Mouse (Mus musculus) stomach, embryonic 15.5 days (tissue): ENCODE measurements at regions not wholly inside any gene's neighbourhood (a gene's known extent, or its start where the extent isn't known, plus 50 kb on each side); places are given as distances from the start of the nearest gene placed in this dataset.

Source experiments
- ATAC-seq: fragments of 200-750 bp; cut with Nextera tagmentation; 2 replicates; pipeline ENCODE4 v1.8.0; 2017; ENCODE audit warnings: low read depth, moderate number of reproducible peaks, moderate TSS enrichment; ENCODE audit not compliant: insufficient read depth, low FRiP score
- H3K27ac ChIP-seq: fragments of 300-500 bp; sonication (generic); 2 replicates; pipeline ENCODE4 v1.5.1; 2015; ENCODE audit warnings: mild to moderate bottlenecking, inconsistent platforms
- H3K27me3 ChIP-seq: fragments of 300-500 bp; sonication (generic); replicated peaks from 2 replicates; pipeline ENCODE4 v1.6.1; 2015; ENCODE audit warnings: inconsistent platforms
- H3K36me3 ChIP-seq: fragments of 300-500 bp; sonication (generic); 2 replicates; pipeline ENCODE4 v1.6.1; 2015; ENCODE audit warnings: inconsistent platforms
- H3K4me1 ChIP-seq: fragments of 300-500 bp; sonication (generic); 2 replicates; pipeline ENCODE4 v1.6.1; 2015; ENCODE audit warnings: inconsistent platforms
- H3K4me2 ChIP-seq: fragments of 300-500 bp; sonication (generic); 2 replicates; pipeline ENCODE4 v1.6.1; 2015; ENCODE audit warnings: mild to moderate bottlenecking, inconsistent platforms
- H3K4me3 ChIP-seq: fragments of 300-500 bp; sonication (generic); replicated peaks from 2 replicates; pipeline ENCODE4 v1.5.1; 2015; ENCODE audit warnings: inconsistent platforms
- H3K9ac ChIP-seq: fragments of 300-500 bp; sonication (generic); 2 replicates; pipeline ENCODE4 v1.6.1; 2015; ENCODE audit warnings: inconsistent platforms
- H3K9me3 ChIP-seq: fragments of 300-500 bp; sonication (generic); 2 replicates; pipeline ENCODE4 v1.6.1; 2016; ENCODE audit warnings: inconsistent platforms
- WGBS: fragments of 180-500 bp; shearing (Covaris S2); methylation state at CpG from one replicate; pipeline ENCODE4 v1.1.7; 2015; 5-methylcytosine and 5-hydroxymethylcytosine counted together

DNA sequence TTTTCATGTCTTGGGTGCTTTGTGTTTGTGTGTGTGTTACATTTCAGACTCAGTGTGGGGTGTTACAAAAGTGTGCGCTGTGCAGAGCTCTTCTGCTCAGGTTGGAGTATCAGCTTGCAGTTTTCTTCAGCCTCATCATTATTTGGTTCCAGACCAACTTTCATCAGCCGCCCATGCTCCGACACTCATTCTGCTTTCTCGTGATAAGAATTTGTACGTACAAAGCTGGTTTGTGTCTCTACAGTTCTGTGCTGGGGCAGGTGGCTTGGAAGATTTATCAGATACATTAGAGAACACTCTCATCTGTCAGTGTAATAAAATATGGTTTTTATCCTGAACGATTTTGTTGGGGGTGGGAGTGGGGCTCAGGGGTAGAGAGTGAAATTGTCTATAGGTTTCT is 332.8 kb upstream of the Tnp1 start:
- Histone ChIP-seq H3K9ac (no peak overlapping the region), H3K4me3 (no peak overlapping the region), H3K27me3 (no peaks in the 10 kb centered on the region), H3K36me3 (no peaks in the 10 kb centered on the region), H3K4me1 (no peaks in the 10 kb centered on the region), H3K4me2 (no peak overlapping the region), H3K27ac (no peak overlapping the region), H3K9me3 (no peaks in the 10 kb centered on the region)
- WGBS: 48% methylated on average over 6 of the region's 6 CpGs
- ATAC-seq: no peak

DNA sequence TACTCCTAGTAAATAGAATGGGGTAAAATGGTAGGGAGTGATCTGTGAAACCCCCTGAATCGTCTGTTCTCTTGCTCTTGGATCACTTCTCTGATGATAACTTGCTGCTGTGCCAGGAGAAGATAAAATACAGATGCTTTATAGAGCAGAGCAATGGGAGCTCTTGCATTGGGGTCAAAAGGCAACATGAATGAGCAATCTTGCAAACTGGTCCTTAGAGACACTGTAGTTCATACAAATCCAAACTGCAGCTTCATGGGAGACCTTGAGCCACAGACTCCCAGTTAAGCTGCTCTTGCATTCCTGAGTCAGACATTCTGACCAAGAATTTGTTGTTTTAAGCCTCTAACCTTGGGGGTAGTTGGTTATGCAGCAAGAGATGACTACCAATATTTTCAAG is 328.9 kb upstream of the Tnp1 start:
- Histone ChIP-seq H3K27me3 (no peaks in the 10 kb centered on the region), H3K4me2 (no peak overlapping the region), H3K9ac (no peak overlapping the region), H3K36me3 (no peaks in the 10 kb centered on the region), H3K27ac (peak overlapping the region; percentile 44; the same call in 1 of the 2 replicates), H3K4me1 (no peaks in the 10 kb centered on the region), H3K9me3 (no peaks in the 10 kb centered on the region), H3K4me3 (no peak overlapping the region)
- WGBS: 29% methylated on average over 1 of the region's 1 CpGs
- no peak; the same call in 1 of the 2 replicates for ATAC-seq

DNA sequence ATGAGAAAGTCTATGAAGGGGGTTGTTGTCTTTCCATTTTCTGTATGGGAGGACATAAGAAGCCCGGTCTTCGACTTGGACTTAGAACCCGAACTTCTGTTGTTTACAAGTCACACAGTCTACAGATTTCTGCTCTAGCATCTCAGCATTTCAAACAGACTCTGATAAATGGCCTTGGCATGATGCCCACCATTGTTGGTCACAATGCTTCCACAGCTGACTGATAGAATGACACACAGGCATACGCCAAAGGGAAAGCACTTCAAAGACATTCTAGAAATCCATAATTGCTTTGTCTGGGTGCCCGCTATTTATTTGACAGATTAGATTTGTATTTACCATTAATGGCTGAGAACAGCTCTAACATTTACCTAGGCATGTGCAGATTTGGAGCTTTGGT is 326.2 kb upstream of the Tnp1 start:
- no peaks in the 10 kb centered on the region for H3K27me3 ChIP-seq
- ATAC-seq: no peak
- no peaks in the 10 kb centered on the region for H3K4me1 ChIP-seq
- no peak overlapping the region for H3K4me2 ChIP-seq
- no peak overlapping the region for H3K27ac ChIP-seq
- no peaks in the 10 kb centered on the region for H3K9me3 ChIP-seq
- H3K4me3 ChIP-seq: no peak overlapping the region
- no peaks in the 10 kb centered on the region for H3K36me3 ChIP-seq
- H3K9ac ChIP-seq: no peak overlapping the region
- WGBS: 47% methylated on average over 5 of the region's 5 CpGs

DNA sequence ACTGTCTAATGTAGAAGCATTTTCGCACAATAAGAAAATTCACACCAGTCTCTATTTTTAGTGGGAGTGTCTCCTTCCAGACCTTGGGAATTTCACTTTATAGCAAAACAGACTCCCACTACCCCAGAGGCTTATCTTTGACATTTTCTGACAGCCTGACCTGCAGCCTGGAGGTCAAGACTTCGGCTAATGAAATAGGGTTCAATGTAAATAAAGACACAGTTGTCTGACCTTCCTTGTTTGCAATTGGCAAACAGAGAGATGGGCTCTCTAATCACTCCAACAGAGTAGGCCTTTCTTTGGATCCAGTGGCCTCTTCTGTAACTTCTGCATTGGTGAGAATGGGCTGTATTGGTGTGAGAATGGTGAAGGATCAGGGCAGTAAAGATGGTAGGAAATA is 321.7 kb upstream of the Tnp1 start:
- H3K4me1 ChIP-seq: no peaks in the 10 kb centered on the region
- H3K27me3 ChIP-seq: no peaks in the 10 kb centered on the region
- no peak overlapping the region for H3K4me2 ChIP-seq
- no peaks in the 10 kb centered on the region for H3K36me3 ChIP-seq
- H3K9ac ChIP-seq: no peak overlapping the region
- H3K27ac ChIP-seq: no peak overlapping the region
- 40% methylated on average over 2 of the region's 2 CpGs for WGBS
- no peaks in the 10 kb centered on the region for H3K9me3 ChIP-seq
- no peak for ATAC-seq
- no peak overlapping the region for H3K4me3 ChIP-seq

DNA sequence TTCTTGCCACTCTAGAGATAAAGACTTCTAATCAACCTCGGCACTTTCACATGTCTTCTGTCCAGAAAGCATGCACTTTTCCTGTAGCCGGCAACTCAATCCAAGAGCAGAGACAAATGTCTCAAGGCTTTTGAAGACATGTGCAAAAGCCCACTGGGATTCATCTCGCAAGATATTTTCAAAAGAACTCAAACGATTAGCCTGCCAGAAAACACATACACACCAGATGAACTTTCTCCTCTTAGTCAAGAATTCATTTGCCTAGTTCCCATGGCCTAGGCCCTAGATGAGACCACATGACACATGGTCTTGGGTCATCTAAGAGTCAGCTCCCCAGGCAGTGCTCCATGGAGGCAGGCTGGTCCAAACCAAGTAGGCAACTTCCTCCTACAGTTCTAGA is 293.8 kb upstream of the Tnp1 start:
- Histone ChIP-seq H3K4me1 (peaks cover 11% of the 10 kb centered on the region; the same call in 1 of the 2 replicates), H3K9ac (no peak overlapping the region), H3K27me3 (no peaks in the 10 kb centered on the region), H3K36me3 (no peaks in the 10 kb centered on the region), H3K4me2 (no peak overlapping the region), H3K4me3 (no peak overlapping the region), H3K9me3 (no peaks in the 10 kb centered on the region), H3K27ac (no peak overlapping the region)
- WGBS: 76% methylated on average over 4 of the region's 4 CpGs
- no peak for ATAC-seq

DNA sequence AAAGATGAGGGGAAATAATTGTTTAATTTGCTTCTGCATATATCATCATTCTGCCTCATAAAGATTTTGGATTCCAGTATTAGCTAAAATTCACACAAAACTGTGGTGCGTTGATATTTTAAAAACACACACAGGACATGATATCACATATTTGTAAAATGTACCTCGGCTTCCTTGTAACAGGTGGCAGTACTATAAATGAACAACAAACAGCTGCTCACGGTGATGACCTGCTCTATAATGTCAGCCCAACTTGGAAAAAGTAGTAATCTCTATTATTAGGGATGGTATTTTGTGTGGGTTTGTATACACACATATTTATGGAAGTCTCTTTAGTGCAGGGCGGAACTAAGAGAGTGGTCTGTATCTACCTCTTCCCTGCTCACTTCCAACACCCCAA is 292.7 kb upstream of the Tnp1 start:
- whole genome bisulfite sequencing: 83% methylated on average over 4 of the region's 4 CpGs
- no peak for ATAC-seq
- no peak overlapping the region for H3K27ac ChIP-seq
- no peak overlapping the region for H3K9ac ChIP-seq
- H3K36me3 ChIP-seq: no peaks in the 10 kb centered on the region
- peaks cover 11% of the 10 kb centered on the region; the same call in 1 of the 2 replicates for H3K4me1 ChIP-seq
- no peaks in the 10 kb centered on the region for H3K9me3 ChIP-seq
- no peak overlapping the region for H3K4me3 ChIP-seq
- H3K4me2 ChIP-seq: no peak overlapping the region
- H3K27me3 ChIP-seq: no peaks in the 10 kb centered on the region

DNA sequence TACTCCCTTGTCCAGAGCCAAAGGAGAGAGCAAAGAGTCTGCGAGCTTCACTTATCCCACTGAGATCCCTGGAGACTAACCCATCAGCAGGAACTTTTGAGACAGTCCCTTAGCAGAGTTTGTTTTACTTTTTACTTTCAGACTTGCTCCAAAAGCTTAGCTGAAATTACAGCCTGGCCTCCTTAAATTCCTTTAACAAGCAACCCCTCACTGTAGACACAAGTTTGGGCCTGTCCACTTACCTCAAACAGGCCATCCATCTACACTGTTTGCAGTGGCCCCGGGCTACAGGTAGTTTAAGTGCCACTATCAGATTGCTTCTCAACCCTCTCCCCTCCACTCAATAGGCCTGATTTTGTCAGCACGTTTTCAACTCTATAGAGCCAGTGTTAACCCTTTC is 291.5 kb upstream of the Tnp1 start:
- Histone ChIP-seq H3K4me1 (peaks cover 11% of the 10 kb centered on the region; the same call in 1 of the 2 replicates), H3K27ac (peak overlapping the region; percentile 31; the same call in 1 of the 2 replicates), H3K9me3 (no peaks in the 10 kb centered on the region), H3K9ac (no peak overlapping the region), H3K36me3 (no peaks in the 10 kb centered on the region), H3K27me3 (no peaks in the 10 kb centered on the region), H3K4me2 (no peak overlapping the region), H3K4me3 (no peak overlapping the region)
- peak; percentile 65 for ATAC-seq
- 14% methylated on average over 3 of the region's 3 CpGs for WGBS

DNA sequence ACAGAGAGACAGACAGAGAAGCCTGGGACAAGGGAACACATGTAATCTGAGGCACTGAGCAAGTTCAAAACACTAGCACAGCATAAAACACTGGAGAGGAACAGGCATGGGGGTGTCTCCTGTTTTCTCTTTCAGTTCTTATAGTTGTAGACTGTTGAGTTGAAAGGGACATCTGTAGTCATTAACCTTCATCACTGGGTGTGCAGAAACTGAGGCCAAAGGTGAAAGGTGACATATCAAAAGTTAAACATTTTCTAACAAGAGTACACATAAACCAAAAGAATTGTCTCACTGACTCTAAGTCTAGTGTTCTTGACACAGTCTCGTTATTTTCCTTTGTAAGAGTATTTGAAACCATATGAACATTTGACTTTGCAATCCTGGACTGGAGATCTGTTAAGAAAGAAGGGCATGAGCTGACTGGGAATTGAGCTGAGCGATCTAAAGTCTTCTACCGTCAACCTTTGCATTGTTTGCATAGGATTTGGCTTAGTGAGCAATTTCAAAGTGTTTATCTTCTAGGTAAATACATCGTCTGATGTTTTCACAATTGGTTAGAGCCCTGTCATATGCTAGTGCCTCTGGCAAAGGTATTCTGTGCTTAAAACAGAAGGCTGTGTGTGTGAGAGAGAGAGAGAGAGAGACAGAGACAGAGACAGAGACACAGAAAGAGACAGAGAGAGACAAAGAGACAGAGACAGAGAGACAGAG is 284.4 kb upstream of the Tnp1 start:
- WGBS: 36% methylated on average over 4 of the region's 4 CpGs
- Histone ChIP-seq H3K27ac (no peak overlapping the region), H3K9ac (no peak overlapping the region), H3K4me2 (no peak overlapping the region), H3K36me3 (no peaks in the 10 kb centered on the region), H3K9me3 (no peaks in the 10 kb centered on the region), H3K4me3 (no peak overlapping the region), H3K4me1 (peaks cover 7% of the 10 kb centered on the region; the same call in 1 of the 2 replicates), H3K27me3 (no peaks in the 10 kb centered on the region)
- ATAC-seq: no peak

DNA sequence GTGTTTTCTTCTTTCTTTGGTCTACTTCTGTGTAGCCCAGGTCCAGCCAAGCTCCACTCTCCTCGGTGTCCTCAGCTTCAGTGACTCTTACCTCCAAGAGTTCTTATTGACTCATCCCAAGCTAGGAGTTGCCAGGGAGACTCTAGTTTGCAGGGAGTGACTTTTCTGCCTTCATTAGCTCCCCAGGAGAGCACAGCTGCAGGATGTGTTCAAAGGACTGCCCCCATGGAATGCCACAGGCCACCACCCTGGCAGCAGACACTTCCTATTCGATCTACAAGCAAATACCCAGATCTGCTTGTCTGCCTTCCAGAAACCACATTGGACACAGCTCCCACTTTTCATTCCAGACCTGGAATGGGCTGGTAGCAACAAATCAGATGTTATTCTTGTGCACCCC is 269.6 kb upstream of the Tnp1 start:
- ATAC-seq: no peak

DNA sequence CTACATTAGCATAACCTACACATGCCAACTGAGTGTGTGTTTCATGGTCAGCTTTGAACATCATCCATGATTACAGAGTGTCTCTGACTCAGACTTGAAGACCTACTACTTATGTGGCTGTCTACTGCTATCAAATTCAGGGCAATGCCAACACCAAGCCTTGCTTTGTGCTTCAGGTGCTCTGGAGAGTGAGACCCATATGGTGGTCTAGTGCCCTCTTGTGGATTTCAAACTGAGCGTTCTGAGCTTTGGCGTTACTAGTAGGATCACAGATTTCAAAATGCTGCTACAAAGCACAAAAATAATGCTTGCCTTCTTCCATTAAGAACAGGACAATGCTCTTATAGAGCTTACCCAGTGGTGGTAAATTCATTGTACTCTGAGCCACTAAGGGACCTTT is 258.8 kb upstream of the Tnp1 start:
- WGBS: 45% methylated on average over 2 of the region's 2 CpGs
- Histone ChIP-seq H3K4me3 (no peak overlapping the region), H3K27me3 (no peaks in the 10 kb centered on the region), H3K4me2 (no peak overlapping the region), H3K4me1 (no peaks in the 10 kb centered on the region), H3K36me3 (no peaks in the 10 kb centered on the region), H3K27ac (no peak overlapping the region), H3K9ac (no peak overlapping the region), H3K9me3 (no peaks in the 10 kb centered on the region)
- no peak for ATAC-seq

More for the DNA sequence above, 269.6 kb upstream of the Tnp1 start:
- Histone ChIP-seq H3K36me3 (no peaks in the 10 kb centered on the region), H3K9ac (no peak overlapping the region), H3K27ac (no peak overlapping the region), H3K9me3 (no peaks in the 10 kb centered on the region), H3K4me1 (no peaks in the 10 kb centered on the region), H3K27me3 (no peaks in the 10 kb centered on the region), H3K4me2 (no peak overlapping the region), H3K4me3 (no peak overlapping the region)
- 80% methylated on average over 2 of the region's 2 CpGs for WGBS

DNA sequence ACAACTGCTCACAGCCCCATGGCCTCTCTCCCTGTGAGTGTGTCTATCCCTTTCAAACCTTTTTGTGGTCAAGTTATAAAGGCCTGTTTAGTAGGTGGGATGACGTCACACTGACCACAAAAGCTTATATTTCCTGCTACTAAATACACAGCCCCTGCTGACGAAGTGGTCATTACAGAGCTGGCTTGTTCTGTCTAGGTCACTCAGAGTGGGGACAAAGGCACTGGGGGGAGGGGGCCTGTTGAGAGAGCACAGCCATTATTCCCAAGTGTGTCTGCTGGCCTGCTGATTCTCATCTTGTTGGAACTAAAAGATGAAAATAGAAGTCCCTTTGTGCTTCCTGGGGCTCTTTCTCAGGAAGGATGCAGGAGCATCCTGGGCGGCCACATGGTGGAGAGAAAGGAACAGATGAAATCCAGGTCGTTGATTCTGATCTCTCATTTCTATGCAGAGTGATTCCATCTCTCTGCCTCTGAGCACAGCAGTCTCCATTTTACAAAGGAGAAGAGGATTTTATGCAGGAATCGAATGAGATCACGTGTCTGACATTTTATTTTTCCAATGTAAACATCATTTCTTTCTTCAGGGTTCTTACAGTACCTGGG is 255.2 kb upstream of the Tnp1 start:
- Histone ChIP-seq H3K36me3 (no peaks in the 10 kb centered on the region), H3K9me3 (no peaks in the 10 kb centered on the region), H3K4me2 (no peak overlapping the region), H3K4me3 (no peak overlapping the region), H3K4me1 (no peaks in the 10 kb centered on the region), H3K27ac (no peak overlapping the region), H3K27me3 (no peaks in the 10 kb centered on the region), H3K9ac (no peak overlapping the region)
- whole genome bisulfite sequencing: 61% methylated on average over 6 of the region's 6 CpGs
- no peak for ATAC-seq

DNA sequence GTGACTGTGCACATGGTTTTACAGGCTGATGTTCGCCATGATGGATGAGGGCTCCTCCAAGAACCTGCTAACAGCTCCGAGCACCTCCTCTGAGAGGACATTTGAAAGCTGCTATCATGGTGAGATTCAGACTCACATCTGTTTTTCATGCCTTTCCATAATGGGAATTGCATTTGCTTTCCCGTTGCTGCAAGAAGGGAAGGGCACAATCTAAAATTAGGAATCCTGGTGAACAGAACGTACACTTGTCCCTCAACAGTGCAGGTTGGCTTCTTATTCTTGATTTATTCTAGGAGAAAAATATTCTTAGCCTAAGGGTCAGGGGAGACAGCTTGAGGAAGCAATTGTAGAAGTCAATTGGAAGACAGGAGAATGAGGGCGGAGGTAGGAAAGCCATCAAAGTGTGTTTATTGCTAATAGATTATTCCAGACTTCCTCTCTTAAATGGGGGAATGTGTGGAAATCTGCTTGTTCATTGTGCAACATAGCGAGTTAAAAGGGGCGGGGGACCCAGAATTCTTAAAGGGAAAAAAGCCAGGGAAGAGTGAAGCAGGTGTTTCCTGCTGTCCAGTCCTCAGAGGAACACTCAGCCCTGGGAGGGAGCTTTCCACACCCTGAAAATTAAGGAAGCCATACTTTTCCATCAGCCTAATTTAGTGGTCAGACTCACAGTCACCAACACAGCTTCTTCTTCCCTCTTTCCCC is 253.5 kb upstream of the Tnp1 start:
- Histone ChIP-seq H3K27me3 (no peaks in the 10 kb centered on the region), H3K4me3 (no peak overlapping the region), H3K9me3 (no peaks in the 10 kb centered on the region), H3K27ac (no peak overlapping the region), H3K4me2 (no peak overlapping the region), H3K4me1 (no peaks in the 10 kb centered on the region), H3K36me3 (no peaks in the 10 kb centered on the region), H3K9ac (no peak overlapping the region)
- WGBS: 68% methylated on average over 7 of the region's 7 CpGs
- ATAC-seq: no peak
